Mouse (Mus musculus) cortical plate, adult 2 months (tissue): Measurements from ENCODE around the gene Fhdc1.

ENCODE experiments used
- CTCF ChIP-seq: fragments of 200-500 bp; IDR thresholded peaks from 2 replicates; pipeline ENCODE4 v1.5.1; 2011; ENCODE audit warnings: mild to moderate bottlenecking, control low read depth, low read length; ENCODE audit not compliant: insufficient read depth; ENCODE audit errors: extremely low read depth
- POLR2A ChIP-seq: fragments of 200-500 bp; IDR thresholded peaks from 2 replicates; pipeline ENCODE4 v1.6.1; 2011; ENCODE audit warnings: mild to moderate bottlenecking, low read length, control low read depth; ENCODE audit not compliant: insufficient read depth; ENCODE audit errors: extremely low read depth

- TF ChIP-seq POLR2A (no peak), CTCF (no peak)
These were observed 51.1 kb downstream of the Fhdc1 start for GRCm38 (mm10) chr3:84428994-84429725.
